Mouse (Mus musculus): ENCODE results near the gene Tex14. TPM values are rescaled to one million over a fixed set of nuclear protein-coding genes. Genes with fewer than 3 reads are reported as not detected.

The Tex14 gene
- polyA plus RNA-seq, 1 experiment from 2014 or later: 1.7 TPM

GRCm38 (mm10) chr11:87504690-87505214 lies 99.9 kb downstream of the Tex14 start:
- H3K4me1 ChIP-seq: no peaks in the 10 kb centered on the region
- no peaks in the 10 kb centered on the region for H3K36me3 ChIP-seq
- no peaks in the 10 kb centered on the region for H3K9me3 ChIP-seq (replicated peaks)
- ATAC-seq (ENCODE audit: insufficient number of reproducible peaks, low FRiP score, low TSS enrichment, low read depth): no peak
- no peak overlapping the region for H3K4me2 ChIP-seq (replicated peaks)
- H3K27me3 ChIP-seq: no peaks in the 10 kb centered on the region
- no peak overlapping the region; the same call in 1 of the 2 replicates for H3K27ac ChIP-seq (replicated peaks)
- no peak overlapping the region for H3K9ac ChIP-seq
- 35% methylated on average over 5 of the region's 5 CpGs for WGBS
- H3K4me3 ChIP-seq (replicated peaks): no peak overlapping the region

- Histone ChIP-seq H3K4me1 (no peaks in the 10 kb centered on the region), H3K9ac (no peak overlapping the region), H3K9me3 (replicated peaks) (no peaks in the 10 kb centered on the region), H3K27me3 (no peaks in the 10 kb centered on the region), H3K27ac (replicated peaks) (no peak overlapping the region), H3K4me3 (replicated peaks) (no peak overlapping the region), H3K36me3 (no peaks in the 10 kb centered on the region), H3K4me2 (replicated peaks) (no peak overlapping the region)
- 78% methylated on average over 3 of the region's 3 CpGs for WGBS
- ATAC-seq (ENCODE audit: insufficient number of reproducible peaks, low FRiP score, low TSS enrichment, low read depth): no peak
Observed at GRCm38 (mm10) chr11:87506502-87506901, 101.6 kb downstream of the Tex14 start.

GRCm38 (mm10) chr11:87507043-87507442 lies 102.2 kb downstream of the Tex14 start:
- Histone ChIP-seq H3K36me3 (no peaks in the 10 kb centered on the region), H3K4me3 (replicated peaks) (no peak overlapping the region), H3K4me1 (no peaks in the 10 kb centered on the region), H3K27ac (replicated peaks) (no peak overlapping the region), H3K4me2 (replicated peaks) (no peak overlapping the region), H3K9ac (no peak overlapping the region), H3K9me3 (replicated peaks) (no peaks in the 10 kb centered on the region), H3K27me3 (no peaks in the 10 kb centered on the region)
- ATAC-seq (ENCODE audit: insufficient number of reproducible peaks, low FRiP score, low TSS enrichment, low read depth): no peak

- H3K4me2 ChIP-seq (replicated peaks): no peak overlapping the region
- ATAC-seq (ENCODE audit: insufficient number of reproducible peaks, low FRiP score, low TSS enrichment, low read depth): no peak
- no peaks in the 10 kb centered on the region for H3K9me3 ChIP-seq (replicated peaks)
- WGBS: 9% methylated on average over 2 of the region's 2 CpGs
- H3K9ac ChIP-seq: no peak overlapping the region
- H3K27ac ChIP-seq (replicated peaks): no peak overlapping the region
- H3K27me3 ChIP-seq: no peaks in the 10 kb centered on the region
- H3K4me3 ChIP-seq (replicated peaks): no peak overlapping the region
- no peaks in the 10 kb centered on the region for H3K36me3 ChIP-seq
- no peaks in the 10 kb centered on the region for H3K4me1 ChIP-seq
Observed at GRCm38 (mm10) chr11:87519260-87519659, 114.4 kb downstream of the Tex14 start.

- 53% methylated on average over 5 of the region's 5 CpGs for WGBS
- no peak overlapping the region for H3K4me2 ChIP-seq (replicated peaks)
- H3K9me3 ChIP-seq (replicated peaks): no peaks in the 10 kb centered on the region
- H3K27me3 ChIP-seq: no peaks in the 10 kb centered on the region
- H3K4me3 ChIP-seq (replicated peaks): no peak overlapping the region
- no peak overlapping the region for H3K27ac ChIP-seq (replicated peaks)
- H3K36me3 ChIP-seq: no peaks in the 10 kb centered on the region
- no peak overlapping the region for H3K9ac ChIP-seq
- no peak for ATAC-seq (ENCODE audit: insufficient number of reproducible peaks, low FRiP score, low TSS enrichment, low read depth)
- no peaks in the 10 kb centered on the region for H3K4me1 ChIP-seq
Observed at GRCm38 (mm10) chr11:87523466-87523865, 118.6 kb downstream of the Tex14 start.

GRCm38 (mm10) chr11:87523967-87524366 lies 119.1 kb downstream of the Tex14 start:
- Histone ChIP-seq H3K4me2 (replicated peaks) (no peak overlapping the region), H3K9ac (no peak overlapping the region), H3K9me3 (replicated peaks) (no peaks in the 10 kb centered on the region), H3K27me3 (no peaks in the 10 kb centered on the region), H3K36me3 (no peaks in the 10 kb centered on the region), H3K4me3 (replicated peaks) (no peak overlapping the region), H3K27ac (replicated peaks) (no peak overlapping the region), H3K4me1 (no peaks in the 10 kb centered on the region)
- ATAC-seq (ENCODE audit: insufficient number of reproducible peaks, low FRiP score, low TSS enrichment, low read depth): no peak

- no peaks in the 10 kb centered on the region for H3K9me3 ChIP-seq (replicated peaks)
- no peak overlapping the region for H3K9ac ChIP-seq
- H3K36me3 ChIP-seq: no peaks in the 10 kb centered on the region
- H3K27ac ChIP-seq (replicated peaks): no peak overlapping the region
- H3K4me2 ChIP-seq (replicated peaks): no peak overlapping the region
- H3K27me3 ChIP-seq: no peaks in the 10 kb centered on the region
- no peak overlapping the region for H3K4me3 ChIP-seq (replicated peaks)
- H3K4me1 ChIP-seq: no peaks in the 10 kb centered on the region
- ATAC-seq (ENCODE audit: insufficient number of reproducible peaks, low FRiP score, low TSS enrichment, low read depth): no peak
Observed at GRCm38 (mm10) chr11:87524780-87525179, 119.9 kb downstream of the Tex14 start.

- 57% methylated on average over 3 of the region's 3 CpGs for WGBS
- no peak for ATAC-seq (ENCODE audit: insufficient number of reproducible peaks, low FRiP score, low TSS enrichment, low read depth)
- Histone ChIP-seq H3K4me3 (replicated peaks) (no peak overlapping the region), H3K27ac (replicated peaks) (no peak overlapping the region), H3K9ac (no peak overlapping the region), H3K4me1 (no peaks in the 10 kb centered on the region), H3K36me3 (no peaks in the 10 kb centered on the region), H3K27me3 (no peaks in the 10 kb centered on the region), H3K9me3 (replicated peaks) (no peaks in the 10 kb centered on the region), H3K4me2 (replicated peaks) (no peak overlapping the region)
Observed at GRCm38 (mm10) chr11:87527364-87527763, 122.5 kb downstream of the Tex14 start.

GRCm38 (mm10) chr11:87527990-87528389 lies 123.1 kb downstream of the Tex14 start:
- Histone ChIP-seq H3K9ac (no peak overlapping the region), H3K4me1 (no peaks in the 10 kb centered on the region), H3K36me3 (no peaks in the 10 kb centered on the region), H3K9me3 (replicated peaks) (no peaks in the 10 kb centered on the region), H3K4me2 (replicated peaks) (no peak overlapping the region), H3K27me3 (no peaks in the 10 kb centered on the region), H3K4me3 (replicated peaks) (no peak overlapping the region), H3K27ac (replicated peaks) (no peak overlapping the region)
- no peak for ATAC-seq (ENCODE audit: insufficient number of reproducible peaks, low FRiP score, low TSS enrichment, low read depth)
- WGBS: 60% methylated on average over 4 of the region's 4 CpGs

GRCm38 (mm10) chr11:87531695-87532094 lies 126.8 kb downstream of the Tex14 start:
- Histone ChIP-seq H3K4me2 (replicated peaks) (no peak overlapping the region), H3K4me1 (no peaks in the 10 kb centered on the region), H3K9me3 (replicated peaks) (no peaks in the 10 kb centered on the region), H3K27ac (replicated peaks) (no peak overlapping the region), H3K9ac (no peak overlapping the region), H3K4me3 (replicated peaks) (no peak overlapping the region), H3K36me3 (no peaks in the 10 kb centered on the region), H3K27me3 (no peaks in the 10 kb centered on the region)
- ATAC-seq (ENCODE audit: insufficient number of reproducible peaks, low FRiP score, low TSS enrichment, low read depth): no peak
- WGBS: 52% methylated on average over 6 of the region's 6 CpGs

GRCm38 (mm10) chr11:87542285-87542684 lies 137.4 kb downstream of the Tex14 start:
- Histone ChIP-seq H3K4me1 (no peaks in the 10 kb centered on the region), H3K9me3 (replicated peaks) (no peaks in the 10 kb centered on the region), H3K4me2 (replicated peaks) (no peak overlapping the region), H3K9ac (no peak overlapping the region), H3K27ac (replicated peaks) (no peak overlapping the region), H3K27me3 (no peaks in the 10 kb centered on the region), H3K36me3 (no peaks in the 10 kb centered on the region), H3K4me3 (replicated peaks) (no peak overlapping the region)
- 31% methylated on average over 8 of the region's 8 CpGs for WGBS
- ATAC-seq (ENCODE audit: insufficient number of reproducible peaks, low FRiP score, low TSS enrichment, low read depth): no peak

GRCm38 (mm10) chr11:87542906-87543305 lies 138.0 kb downstream of the Tex14 start:
- Histone ChIP-seq H3K27ac (replicated peaks) (no peak overlapping the region), H3K4me1 (no peaks in the 10 kb centered on the region), H3K4me2 (replicated peaks) (no peak overlapping the region), H3K27me3 (no peaks in the 10 kb centered on the region), H3K4me3 (replicated peaks) (no peak overlapping the region), H3K9ac (no peak overlapping the region), H3K9me3 (replicated peaks) (no peaks in the 10 kb centered on the region), H3K36me3 (no peaks in the 10 kb centered on the region)
- no peak for ATAC-seq (ENCODE audit: insufficient number of reproducible peaks, low FRiP score, low TSS enrichment, low read depth)
- WGBS: 51% methylated on average over 3 of the region's 3 CpGs

All from embryonic facial prominence, embryonic 15.5 days (tissue).